Mouse (Mus musculus) right cerebral cortex, postnatal 4 days (tissue): ENCODE results near the gene Gpr108.

Source experiments
- DNase-seq: peaks from one replicate; pipeline ENCODE4 v3.0.0-alpha.2; 2022

Gpr108 gene

DNA sequence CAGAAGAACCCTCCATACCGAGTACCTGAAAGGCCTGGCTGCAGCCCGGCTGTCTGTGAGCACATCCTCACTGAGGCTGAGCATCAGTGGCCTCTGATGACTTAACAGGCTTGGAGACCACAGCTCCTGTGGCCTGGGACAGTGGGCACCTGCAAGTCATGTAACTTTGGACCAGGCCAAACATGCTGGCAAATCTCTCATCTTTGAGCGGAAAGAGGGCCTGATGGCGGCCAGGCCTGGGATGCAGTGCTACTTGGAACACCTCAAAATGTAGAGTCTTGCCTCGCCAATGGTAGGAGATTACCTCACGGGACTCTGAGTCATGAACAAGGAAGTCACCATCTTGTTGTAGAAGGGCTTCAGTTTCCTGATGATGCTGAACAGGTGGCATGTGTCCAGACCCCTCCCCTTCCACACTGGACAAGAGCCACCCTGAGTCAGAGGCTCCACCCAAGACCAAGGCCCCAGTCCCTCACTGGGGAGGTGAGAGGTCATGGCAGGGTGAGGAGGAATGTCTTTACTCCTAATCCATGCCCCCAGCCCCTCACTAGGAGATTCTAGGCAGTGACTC, 19.4 kb upstream of the Gpr108 start:
- DNase-seq, result no peak

DNA sequence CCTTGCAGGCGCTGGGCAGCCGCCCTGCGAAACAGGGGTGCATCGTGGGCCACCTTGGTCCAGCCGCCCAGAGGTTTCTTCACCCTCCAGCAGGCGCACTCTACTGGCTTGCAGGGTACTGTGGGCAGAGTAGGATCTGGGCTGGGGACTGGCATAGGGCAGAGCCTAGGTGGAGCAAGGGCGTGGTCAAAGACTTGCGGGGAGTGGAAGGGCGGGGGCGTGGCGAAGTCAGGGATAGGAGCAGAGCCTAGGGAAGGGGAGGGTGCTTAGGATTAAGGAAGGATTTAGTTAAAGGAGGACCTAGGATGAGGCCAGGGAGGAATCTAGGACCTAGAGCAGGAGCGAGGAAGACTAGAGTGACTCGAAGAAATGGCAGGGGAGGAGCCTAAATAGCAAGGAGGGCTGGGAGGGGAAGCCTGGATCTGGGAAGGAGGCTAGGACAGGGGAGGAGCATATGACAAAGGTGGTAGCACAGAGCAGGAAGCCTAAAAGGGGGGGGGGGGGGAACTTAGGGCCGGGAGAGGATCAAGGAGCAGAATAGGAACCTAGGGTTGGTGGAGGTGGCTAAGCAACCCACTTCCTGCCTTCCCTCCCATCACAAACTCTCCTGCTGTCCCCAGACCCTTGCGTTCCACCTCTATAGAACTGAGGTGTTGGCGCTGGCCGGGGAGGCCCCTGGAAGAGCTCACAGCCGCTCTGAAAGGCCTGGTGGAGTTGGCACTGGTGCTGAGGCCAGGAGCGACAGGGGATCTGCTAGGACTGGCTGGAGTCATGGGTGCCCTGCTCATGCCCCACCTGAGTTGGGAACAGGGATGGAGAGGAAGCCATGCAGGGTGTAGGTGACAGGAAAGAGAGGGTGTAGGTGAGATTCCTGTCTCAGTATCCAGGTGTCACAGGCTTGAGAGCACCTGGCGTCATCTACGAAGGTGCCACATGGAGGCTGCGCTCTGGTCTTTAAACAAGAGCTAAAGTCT, 17.0 kb upstream of the Gpr108 start:
- DNase-seq, result no peak

DNA sequence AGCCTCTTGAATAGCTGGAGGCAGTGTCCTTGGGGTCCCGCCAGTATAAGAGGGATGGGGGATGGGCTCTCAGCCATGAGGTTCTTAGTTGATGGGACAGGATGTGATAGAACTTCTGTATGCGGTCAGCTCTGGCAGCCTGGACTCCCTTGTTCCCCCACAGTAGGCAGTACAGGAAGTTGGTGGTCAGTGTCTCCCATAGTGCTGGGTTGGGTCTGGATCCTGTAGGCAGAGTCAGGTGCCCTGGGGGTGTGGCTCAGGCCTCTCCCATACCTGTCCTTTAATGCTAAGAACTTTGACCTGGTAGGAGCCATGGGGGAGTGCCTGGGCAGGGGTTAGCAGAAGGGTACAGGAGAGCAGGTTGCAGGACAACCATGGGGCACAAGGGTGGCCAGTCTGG, 15.9 kb upstream of the Gpr108 start:
- no peak for DNase-seq

DNA sequence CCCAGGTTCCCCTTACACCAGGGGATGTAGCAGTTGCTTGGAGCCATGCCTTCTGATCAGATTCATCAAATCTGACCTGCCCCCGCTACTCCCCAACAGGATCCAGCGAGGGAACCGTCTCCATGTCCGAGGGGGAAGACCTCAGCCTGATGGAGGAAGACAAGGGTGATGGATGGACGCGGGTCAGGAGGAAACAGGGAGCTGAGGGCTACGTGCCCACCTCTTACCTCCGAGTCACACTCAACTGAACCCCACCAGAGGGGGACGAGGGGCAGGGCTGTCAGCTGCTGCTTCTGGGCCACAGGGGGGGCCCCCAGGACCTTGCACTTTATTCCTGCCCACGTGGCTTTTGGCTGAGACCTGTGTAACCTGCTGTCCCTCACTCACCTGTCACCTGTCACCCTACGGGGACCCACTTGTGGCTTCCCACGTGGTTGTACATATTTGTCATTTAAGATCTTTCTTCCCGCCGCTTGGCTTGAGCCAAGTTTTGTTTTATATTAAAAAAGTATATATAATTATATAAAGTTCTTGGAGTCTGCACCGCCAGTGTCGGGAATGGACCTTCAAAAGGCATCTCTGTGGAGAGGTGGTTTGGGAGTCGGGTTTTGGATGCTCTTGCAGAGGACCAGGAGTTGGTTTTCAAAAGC, 14.8 kb upstream of the Gpr108 start:
- DNase-seq, result no peak

DNA sequence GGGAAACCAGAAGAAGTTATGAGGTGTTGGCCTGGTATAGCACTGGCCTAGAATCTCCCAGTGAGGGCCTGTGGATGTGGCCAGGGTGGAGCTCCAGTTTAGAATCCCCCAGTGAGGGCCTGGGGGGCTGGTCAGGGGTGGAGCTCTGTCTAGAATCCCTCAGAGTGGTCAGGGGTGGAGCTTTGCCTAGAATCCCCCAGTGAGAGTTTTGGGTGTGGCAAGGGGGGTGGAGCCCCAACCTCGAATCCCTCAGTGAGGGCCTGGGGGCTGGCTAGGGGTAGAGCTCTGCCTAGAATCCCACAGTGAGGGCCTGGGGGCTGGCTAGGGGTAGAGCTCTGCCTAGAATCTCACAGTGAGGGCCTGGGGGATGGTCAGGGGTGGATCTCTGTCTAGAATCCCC, 13.6 kb upstream of the Gpr108 start:
- DNase-seq, result no peak

DNA sequence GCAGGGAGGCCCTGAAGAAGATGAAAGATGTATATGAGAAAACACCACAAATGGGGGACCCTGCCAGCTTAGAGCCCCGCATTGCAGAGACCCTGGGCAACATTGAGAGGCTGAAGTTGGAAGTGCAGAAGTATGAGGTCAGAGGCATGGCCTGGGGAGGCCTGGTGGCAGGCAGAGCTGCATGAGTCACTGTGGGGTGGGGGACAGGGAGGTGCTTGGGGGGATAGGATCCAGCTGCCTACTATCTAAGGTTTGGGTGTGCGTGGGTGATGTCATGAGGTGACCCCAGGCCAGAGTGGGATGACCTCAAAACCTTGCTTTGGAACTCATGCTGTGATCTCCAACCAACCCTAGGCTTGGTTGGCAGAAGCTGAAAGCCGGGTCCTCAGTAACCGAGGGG, 13.0 kb upstream of the Gpr108 start:
- no peak for DNase-seq

DNA sequence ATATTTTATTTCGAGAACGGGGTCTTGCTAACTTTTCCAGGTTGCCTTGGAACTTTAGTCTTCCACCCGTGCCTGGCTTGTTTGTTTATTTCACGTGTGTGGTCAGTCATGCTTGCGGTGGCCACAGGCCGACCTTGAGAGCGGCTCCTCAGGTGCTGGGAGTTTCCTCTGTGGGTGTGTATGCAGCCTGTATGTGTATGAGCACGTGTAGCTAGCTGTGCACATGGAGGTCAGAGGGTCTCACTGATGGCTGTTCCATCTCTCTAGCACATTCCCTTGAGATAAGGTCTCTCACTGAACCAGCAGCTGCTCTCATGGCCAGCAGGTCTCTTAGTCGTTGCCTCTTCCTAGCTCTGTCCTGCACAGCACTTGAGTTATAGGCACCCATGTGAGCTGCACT, 12.1 kb upstream of the Gpr108 start:
- no peak for DNase-seq

DNA sequence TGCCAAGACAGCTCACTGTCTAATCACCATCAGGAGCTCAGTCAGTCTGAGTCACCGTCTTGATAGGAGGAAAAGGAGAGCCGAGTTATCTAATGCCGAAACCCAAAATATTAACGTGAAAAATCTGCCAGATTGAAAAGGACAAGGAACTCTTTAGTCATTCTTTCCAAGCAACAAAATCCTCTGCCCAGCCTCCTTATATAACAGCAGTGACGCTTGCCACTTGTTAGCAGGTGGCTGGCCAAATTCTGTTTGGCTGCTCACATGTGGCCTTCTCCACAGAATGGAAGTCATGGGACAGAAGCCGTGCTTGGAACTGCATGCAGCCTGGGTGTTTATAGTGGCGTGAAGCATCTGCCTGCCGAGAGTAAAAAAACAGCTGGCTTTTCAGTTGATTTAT, 11.5 kb upstream of the Gpr108 start:
- no peak for DNase-seq

DNA sequence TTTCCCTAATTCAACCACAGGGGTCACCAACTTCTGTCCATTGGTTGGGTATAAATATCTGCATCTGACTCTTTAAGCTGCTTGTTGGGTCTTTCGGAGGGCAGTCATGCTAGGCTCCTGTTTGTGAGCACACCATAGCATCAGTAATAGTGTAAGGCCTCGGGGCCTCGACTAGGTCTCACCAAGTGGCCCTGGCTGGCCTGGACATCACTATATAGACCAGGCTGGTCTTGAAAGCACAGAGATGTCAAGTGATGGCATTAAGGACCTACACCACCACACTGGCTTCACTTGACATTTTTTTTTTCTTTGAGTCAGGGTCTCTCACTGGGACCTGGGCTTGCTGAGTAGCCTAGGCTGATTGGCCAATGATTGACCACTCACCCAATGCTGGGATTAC, 9.9 kb upstream of the Gpr108 start:
- no peak for DNase-seq

DNA sequence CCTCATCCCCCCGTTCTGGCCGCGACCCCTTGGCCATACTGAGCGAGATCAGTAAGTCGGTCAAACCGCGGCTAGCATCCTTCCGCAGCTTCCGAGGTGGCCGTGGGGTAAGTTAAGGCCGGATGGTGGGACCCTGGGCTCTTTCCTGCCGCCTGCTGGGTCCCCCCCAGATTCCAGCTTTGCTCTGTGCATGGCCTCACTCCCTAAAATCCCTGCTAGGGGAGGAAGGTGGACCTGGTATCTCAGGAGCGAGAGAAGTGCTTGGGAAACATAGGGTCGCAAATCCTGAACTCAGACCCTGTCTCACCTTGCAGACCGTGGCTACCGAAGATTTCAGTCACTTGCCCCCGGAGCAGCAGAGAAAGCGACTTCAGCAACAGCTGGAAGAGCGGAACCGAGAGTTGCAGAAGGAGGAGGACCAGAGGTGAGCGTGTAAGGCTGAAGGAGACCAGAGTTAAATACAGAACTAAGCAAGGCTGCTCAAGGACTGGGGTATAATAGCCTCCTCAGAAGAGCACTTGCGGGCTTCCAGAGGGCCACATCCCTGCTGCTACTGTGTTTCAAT, 8.8 kb upstream of the Gpr108 start:
- no peak for DNase-seq

DNA sequence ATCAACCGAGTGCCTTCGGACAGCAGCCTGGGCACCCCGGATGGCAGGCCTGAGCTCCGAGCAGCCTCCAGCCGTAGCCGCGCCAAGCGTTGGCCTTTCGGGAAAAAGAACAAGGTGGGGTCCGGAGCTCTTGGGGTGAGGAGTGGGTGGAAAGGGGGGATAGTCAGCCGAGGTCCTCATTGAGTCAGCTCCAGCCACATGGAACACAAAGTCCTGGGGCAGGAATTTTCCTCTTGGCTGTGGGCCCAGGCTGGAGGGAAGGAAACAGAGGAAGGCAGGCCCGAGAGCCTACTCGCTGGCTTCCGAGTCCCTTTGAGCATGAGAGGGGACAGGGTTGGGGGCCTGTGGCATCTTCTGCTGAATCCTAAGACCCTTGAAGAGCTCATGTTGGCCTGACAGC, 7.1 kb upstream of the Gpr108 start:
- DNase-seq, result no peak

DNA sequence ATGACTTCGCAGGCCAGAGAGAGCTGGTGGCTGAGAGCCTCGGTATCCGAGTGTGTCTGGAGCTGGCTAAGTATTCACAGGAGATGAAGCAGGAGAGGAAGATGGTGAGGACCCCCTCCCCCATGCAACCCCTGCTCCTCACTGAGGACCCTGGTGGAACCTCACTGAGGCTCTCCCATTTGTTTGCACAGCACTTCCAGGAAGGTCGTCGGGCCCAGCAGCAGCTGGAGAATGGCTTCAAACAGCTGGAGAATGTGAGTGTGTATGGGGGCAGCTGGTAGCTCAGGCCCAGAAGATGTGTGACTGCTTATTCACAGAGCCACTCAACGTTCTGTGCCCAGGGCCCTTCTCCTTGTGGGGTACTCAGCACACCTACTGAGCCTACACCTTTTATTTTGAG, 5.1 kb upstream of the Gpr108 start:
- no peak for DNase-seq

DNA sequence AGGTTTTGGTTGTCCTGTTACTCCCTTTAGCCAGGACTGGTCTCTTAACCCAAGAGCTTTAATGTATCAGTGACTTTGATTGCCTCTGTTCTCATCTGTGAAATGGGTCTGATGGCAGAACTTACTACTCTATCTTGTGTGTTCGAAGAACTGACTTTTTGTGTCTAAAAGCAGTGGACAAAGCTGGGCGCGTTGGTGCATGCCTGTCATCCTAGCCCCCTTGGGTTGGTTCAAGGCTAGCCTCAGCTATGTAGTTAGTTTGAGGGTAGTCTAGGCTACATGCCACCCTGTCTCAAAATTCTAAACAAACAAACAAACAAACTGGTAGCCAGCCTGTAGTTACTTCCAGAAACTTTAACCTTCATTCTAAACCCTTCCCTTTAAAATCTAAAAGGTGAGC, 3.2 kb upstream of the Gpr108 start:
- no peak for DNase-seq

DNA sequence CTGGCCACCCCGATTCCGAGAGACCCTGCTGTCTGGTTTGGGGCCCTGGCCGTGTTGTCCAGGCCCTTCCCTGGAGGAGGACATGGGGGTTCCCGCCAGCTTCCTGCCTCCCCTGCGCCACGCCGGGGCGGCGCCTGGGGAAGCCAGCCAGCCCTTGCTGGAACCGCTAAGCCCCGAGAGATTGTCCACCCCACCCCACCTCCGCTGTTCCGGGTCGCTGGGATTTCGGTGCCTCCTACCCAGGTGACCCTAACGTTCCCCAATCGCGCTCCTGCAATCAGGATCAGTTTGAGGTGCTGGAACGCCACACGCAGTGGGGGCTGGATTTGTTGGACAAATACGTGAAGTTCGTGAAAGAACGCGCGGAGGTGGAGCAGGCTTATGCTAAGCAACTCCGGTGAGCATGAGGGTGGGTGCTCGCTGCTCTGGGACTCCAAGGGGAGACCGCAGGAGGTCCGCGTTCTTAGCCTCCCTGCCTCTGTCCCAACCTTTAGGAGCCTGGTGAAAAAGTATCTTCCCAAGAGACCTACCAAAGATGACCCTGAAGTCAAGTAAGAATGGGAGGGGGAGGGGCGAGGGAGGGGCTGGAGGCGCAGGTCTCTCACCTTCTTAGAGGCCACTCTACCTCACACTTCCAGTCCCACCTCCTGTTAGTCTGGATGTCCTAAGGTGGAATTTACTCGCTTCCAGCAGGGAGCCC, 2.4 kb upstream of the Gpr108 start:
- no peak for DNase-seq

DNA sequence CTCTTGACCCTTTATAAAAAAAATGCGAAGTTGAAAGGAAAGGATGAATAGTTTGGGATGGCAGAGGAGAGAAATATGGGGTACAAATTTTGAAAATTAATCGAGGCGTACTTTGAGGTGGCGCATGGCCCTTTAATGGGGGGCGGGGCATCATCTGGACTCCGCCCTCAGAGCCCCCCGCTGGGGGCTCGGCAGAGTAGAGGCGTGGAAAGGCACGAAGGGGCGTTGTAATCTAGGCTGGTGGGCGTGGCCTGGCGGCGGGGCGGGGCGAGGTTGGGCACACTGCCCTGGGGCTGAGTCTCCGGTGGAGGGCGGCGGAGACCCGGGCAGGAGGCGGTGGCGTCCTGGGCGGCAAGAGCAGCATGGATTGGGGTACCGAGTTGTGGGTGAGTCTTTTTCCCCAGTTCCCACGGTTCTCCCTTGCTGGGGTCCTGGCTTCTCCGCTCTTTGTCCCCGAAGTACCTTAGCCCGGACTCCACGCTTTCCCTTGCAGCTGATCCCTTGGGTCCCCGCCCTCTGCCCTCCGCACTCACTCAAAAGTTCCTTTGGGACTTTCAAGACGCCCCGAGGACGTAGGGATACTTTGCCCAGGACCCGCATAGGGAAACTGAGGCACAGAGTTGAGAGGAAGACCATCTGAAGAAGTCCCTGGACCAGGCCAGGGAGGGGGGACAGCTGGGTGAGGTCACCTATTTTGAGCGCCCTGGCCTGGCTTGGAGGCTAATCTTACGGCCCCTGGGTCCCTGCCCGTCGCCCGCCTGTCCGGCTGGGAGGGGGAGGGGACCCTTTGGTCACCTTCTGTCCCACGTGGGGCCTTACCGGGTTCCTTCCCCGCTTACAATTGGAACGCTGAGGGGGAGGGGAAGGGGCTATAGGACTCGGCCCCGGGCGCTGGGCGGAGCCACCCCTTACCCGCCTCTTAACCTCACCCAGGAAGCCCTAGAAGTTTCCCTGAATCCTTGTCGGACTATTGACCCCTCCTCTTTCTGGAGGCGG, 1.2 kb upstream of the Gpr108 start, which contains the start of gene Trip10:
Trip10 (plus strand) TSS at position 270 of the 996 bp plus-strand sequence.
- DNase-seq, result peak; percentile 88

DNA sequence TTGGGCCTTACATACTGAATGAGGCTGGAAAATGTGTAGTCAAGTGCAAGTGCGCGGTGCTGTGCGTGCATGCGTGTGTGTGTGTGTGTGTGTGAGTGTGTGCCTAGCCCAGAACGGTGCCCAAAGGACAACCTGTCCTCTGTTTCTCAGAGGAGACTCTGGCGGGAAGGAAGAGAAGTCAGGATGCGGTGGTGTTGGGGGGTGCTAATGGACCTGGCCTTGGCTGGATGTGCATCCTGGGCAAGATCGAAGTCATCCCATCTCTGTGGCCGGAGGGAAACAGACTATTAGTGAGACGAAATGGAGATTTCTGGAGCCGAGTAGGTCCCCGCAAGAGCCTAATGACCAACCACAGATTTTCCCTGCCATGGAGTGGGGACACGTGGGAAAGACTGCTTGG, 525 bp upstream of the Gpr108 start:
- no peak for DNase-seq

DNA sequence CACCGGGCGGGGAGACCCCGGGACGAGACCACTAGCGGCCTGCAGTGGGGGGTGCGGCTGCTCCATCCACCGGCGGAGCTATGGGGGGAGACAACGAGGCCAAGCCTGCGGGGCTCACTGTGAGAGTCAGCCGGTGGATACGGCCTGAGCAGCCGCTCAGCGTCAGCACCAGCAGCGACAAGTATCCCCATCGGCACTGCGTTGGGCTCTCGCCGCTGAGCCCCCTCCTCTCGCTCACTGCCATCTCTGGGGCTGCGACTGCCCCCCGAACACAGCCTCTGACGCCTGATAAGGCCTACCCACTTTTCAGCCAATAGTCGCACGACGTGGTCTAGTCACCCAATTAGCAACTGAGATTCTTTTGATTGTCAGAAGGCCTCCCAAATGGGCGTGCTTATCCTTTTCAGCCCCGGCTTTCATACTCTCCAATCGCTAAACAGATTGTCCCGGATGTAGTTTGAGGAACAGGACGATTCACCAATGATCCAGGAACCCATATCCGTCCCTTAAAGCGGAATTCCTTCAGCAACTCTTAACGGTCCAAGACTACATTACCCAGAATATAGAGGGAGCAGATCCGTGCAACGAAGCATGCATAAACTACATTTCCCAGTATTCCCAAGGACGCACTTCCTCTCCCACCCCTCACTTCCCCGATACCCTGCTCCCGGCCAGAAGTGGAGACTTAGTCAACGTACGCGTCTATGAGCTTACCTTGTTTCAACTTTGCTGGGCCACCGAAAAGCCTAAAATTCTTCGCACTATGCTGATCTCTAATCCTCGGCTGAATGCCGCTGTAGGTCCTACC, 649 bp downstream of the Gpr108 start:
- DNase-seq, result peak; percentile 82

DNA sequence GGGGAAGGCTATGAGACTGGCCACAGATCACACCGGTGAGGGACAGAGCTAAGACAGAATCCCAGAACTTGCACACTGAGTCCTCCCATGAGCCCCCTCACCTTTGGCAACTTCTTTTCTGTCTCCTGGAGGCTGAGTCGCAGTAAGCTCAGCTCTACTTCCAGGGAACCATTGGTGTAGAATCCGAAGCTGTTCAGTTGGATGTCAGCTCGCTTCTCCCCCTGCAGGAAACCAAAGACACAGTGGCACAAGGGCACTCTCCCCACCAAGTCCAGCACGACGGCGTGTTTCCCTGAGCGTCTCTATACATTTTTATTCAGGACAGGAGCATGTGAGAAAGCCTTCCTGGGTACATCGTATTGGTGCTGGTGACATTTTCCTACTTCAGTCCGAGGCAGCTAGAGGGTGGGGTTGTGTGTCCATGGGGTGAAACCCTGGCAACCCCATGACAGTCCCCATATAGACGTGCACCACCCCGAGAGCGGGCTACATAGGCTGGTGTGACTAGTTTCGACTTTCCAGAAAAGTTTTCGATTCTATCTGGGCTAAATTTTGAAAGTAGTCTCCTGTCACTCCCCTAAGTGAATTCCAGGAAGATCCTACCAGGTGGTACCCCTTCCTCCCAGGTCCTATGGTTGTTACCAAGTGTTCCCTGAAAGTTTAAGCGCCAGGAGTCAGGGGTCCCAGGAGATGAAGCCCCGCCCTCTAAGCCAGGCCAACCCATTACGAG, 1.4 kb downstream of the Gpr108 start:
- no peak for DNase-seq

DNA sequence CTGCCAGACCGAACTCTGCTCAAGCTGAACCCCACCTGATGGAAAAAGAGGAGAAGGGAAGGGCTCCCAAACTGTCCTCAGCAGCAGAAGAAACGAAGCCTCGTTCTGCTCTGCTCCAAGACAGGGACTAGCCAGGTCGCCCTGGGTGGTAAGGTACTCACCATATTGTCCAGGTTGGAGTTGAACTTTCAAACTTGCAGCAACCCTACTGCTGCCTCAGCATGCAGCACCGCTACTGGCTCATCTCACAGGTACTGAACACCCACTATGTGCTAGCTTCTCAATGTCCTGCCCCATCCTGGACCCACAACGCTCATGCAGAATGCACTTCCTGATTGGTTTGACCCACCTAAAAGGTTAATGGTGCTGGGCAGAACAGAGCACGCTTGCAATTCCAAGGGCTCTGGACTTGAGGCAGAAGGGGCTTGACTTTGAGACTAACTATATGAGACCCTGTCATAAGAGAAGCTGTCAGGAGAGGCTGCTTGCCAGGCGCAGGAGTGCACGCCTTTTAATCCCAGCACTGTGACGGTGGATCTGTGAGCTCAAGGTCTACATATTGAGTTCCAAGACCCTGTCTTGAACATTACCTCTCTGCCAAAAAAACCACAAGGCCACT, 2.8 kb downstream of the Gpr108 start:
- DNase-seq, result no peak
